Mouse (Mus musculus) cerebellum, adult 2 months (tissue): ENCODE results near the gene Pias3.

Experiments used
- CTCF ChIP-seq: fragments of 200-500 bp; IDR thresholded peaks from 2 replicates; pipeline ENCODE4 v1.5.1; 2011; ENCODE audit warnings: low read depth, mild to moderate bottlenecking, control low read depth, low read length, moderate library complexity, borderline replicate concordance; ENCODE audit not compliant: insufficient read depth
- POLR2A ChIP-seq: fragments of 200-500 bp; IDR thresholded peaks from 2 replicates; pipeline ENCODE4 v1.6.1; 2011; ENCODE audit warnings: low read length, control low read depth, borderline replicate concordance; ENCODE audit not compliant: insufficient read depth

GRCm38 (mm10) chr3:96668424-96669067, 27.6 kb upstream of the Pias3 start:
- no peak for TF ChIP-seq POLR2A
- no peak for TF ChIP-seq CTCF
